10 mouse cellular contexts compared by ENCODE assay signal in the genomic region with DNA sequence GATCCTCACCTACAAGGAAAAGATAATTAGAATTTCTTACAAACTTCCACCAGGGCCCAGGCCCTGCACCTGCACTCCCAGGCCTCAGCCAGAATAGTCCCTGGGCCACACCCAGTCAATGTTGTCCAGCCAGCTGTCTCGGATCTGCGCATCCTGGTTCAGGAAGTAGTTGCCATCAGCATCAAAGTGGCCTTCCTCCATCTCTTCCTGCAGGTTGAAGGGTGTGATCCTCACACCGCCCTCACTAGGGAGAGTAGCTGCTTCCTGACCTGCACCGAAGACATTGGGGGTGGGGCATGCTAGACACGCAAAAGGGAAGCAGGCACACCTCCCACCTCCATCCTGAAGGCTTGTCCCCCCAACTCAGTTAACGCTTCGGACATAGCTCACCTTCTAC. TPM values are rescaled to one million over a fixed set of nuclear protein-coding genes. Genes with fewer than 3 reads are reported as not detected.
DNase-seq lines count a peak whose midpoint lies in the region; ATAC-seq and TF ChIP-seq lines count a peak whose summit lies in the region.
"Had no signal": no experiment of that assay in that cellular context is flagged by ENCODE, and none has a peak within 500 bp of the region (broad histone marks: within the 10 kb centered on the region; RNA-seq: fewer than 3 reads in every experiment).

No protein-coding gene starts in this region.

- peak overlapping the region; percentile 61 for H3K9ac ChIP-seq in limb, embryonic 15.5 days

- no peak for TF ChIP-seq CTCF in thymus, adult 2 months (IDR thresholded peaks at IDR 0.05; ENCODE audit: borderline replicate concordance, control insufficient read depth, extremely low read depth, insufficient read depth, low read length, poor library complexity)

- H3K4me1 ChIP-seq in thymus, adult 2 months (replicated peaks; ENCODE audit: control insufficient read depth, insufficient read depth, low read length), result peaks cover 27% of the 10 kb centered on the region
- H3K4me1 ChIP-seq in limb, embryonic 15.5 days, result peaks cover 25% of the 10 kb centered on the region

- no peak for ATAC-seq in cerebellum, adult (ENCODE audit: insufficient number of reproducible peaks, low FRiP score, low TSS enrichment)
- ATAC-seq in limb, embryonic 15.5 days (ENCODE audit: insufficient number of reproducible peaks, low FRiP score, low TSS enrichment, low read depth), result no peak

- peak; percentile 55 for DNase-seq in cerebellum, adult 9-11 months
- no peak for DNase-seq in thymus, adult 2 months
- DNase-seq in thymus, postnatal 4 days, result no peak
- DNase-seq in testis, postnatal 10 days (ENCODE audit: low spot score), result peak; percentile 45
- no peak for DNase-seq in adipocyte (ENCODE audit: low spot score)
- no peak for DNase-seq in adrenal gland, postnatal 4 days (ENCODE audit: low spot score in 2 of 2)
- DNase-seq: B cell, adult 2 months; right cerebral cortex, postnatal 25 days had no signal

- 68% methylated on average over 7 of the region's 7 CpGs for WGBS in thymus, adult 2 months
- WGBS in limb, embryonic 15.5 days, result 71% methylated on average over 7 of the region's 7 CpGs

- peak overlapping the region; percentile 78 for H3K4me3 ChIP-seq in thymus, adult 2 months (ENCODE audit: control insufficient read depth, insufficient read depth, low read length)
- peak overlapping the region; percentile 81 for H3K4me3 ChIP-seq in limb, embryonic 15.5 days

- H3K9me3 ChIP-seq in limb, embryonic 15.5 days, result no peaks in the 10 kb centered on the region

- peak overlapping the region; percentile 83 for H3K4me2 ChIP-seq in limb, embryonic 15.5 days

- H3K27me3 ChIP-seq in thymus, adult 2 months (ENCODE audit: control insufficient read depth, insufficient read depth, low read length), result no peaks in the 10 kb centered on the region
- no peaks in the 10 kb centered on the region for H3K27me3 ChIP-seq in limb, embryonic 15.5 days

- no peak overlapping the region for H3K27ac ChIP-seq in thymus, adult 2 months (ENCODE audit: control insufficient read depth, insufficient read depth, low read length)
- peak overlapping the region; percentile 94 for H3K27ac ChIP-seq in limb, embryonic 15.5 days

- H3K36me3 ChIP-seq in thymus, adult 2 months (ENCODE audit: control insufficient read depth, insufficient read depth, low read length), result peaks cover 34% of the 10 kb centered on the region
- peaks cover 66% of the 10 kb centered on the region for H3K36me3 ChIP-seq in limb, embryonic 15.5 days

- TF ChIP-seq POLR2A in thymus, adult 2 months (IDR thresholded peaks at IDR 0.05; ENCODE audit: control insufficient read depth, extremely low read depth, insufficient read depth, low read length, poor library complexity), result no peak

RNA-seq across cellular contexts. Expression of a gene that starts 1.2 kb away (rescaled TPM):
- 63.4 and 67.2 TPM in 2 replicates for polyA plus RNA-seq in thymus, adult 2 months (2012; rRNA removed)
- polyA plus RNA-seq in limb, embryonic 15.5 days (2015; fragmentation: Nextera tagmentation; extraction: Ambion mirVana), result 53.6 and 55.1 TPM in 2 replicates
- total RNA-seq in adrenal gland, postnatal 4 days (2021), result 10 to 100 TPM; 77.6 to 84.4 TPM

RNA-seq across cellular contexts. Expression of a gene that starts 13.6 kb away (rescaled TPM):
- polyA plus RNA-seq in thymus, adult 2 months (2012; rRNA removed), result 70.3 and 81.3 TPM in 2 replicates
- 24.6 and 25.5 TPM in 2 replicates for polyA plus RNA-seq in limb, embryonic 15.5 days (2015; fragmentation: Nextera tagmentation; extraction: Ambion mirVana)
- total RNA-seq in adrenal gland, postnatal 4 days (2021), result 10 to 100 TPM; 57.9 to 58.5 TPM

RNA-seq across cellular contexts. Expression of a gene that starts 14.1 kb away (rescaled TPM):
- polyA plus RNA-seq in thymus, adult 2 months (2012; rRNA removed), result 10.7 and 12.3 TPM in 2 replicates
- polyA plus RNA-seq in limb, embryonic 15.5 days (2015; fragmentation: Nextera tagmentation; extraction: Ambion mirVana), result 422 and 1,232 TPM in 2 replicates
- 100 to 1,000 TPM; 268 to 794 TPM for total RNA-seq in adrenal gland, postnatal 4 days (2021)

RNA-seq across cellular contexts. Expression of a gene that starts 38.2 kb away (rescaled TPM):
- polyA plus RNA-seq in thymus, adult 2 months (2012; rRNA removed), result 30.4 and 31.6 TPM in 2 replicates
- polyA plus RNA-seq in limb, embryonic 15.5 days (2015; fragmentation: Nextera tagmentation; extraction: Ambion mirVana), result 37.3 and 38.4 TPM in 2 replicates
- 10 to 100 TPM; 18.3 to 19.3 TPM for total RNA-seq in adrenal gland, postnatal 4 days (2021)

RNA-seq across cellular contexts. Expression of a gene that starts 38.3 kb away (rescaled TPM):
- polyA plus RNA-seq in thymus, adult 2 months (2012; rRNA removed), result 1,045 and 1,102 TPM in 2 replicates
- polyA plus RNA-seq in limb, embryonic 15.5 days (2015; fragmentation: Nextera tagmentation; extraction: Ambion mirVana), result 19.6 and 22.7 TPM in 2 replicates
- 10 to 100 TPM; 12.6 to 14.5 TPM for total RNA-seq in adrenal gland, postnatal 4 days (2021)

Comparison
In these comparisons a context has a peak if more than half of its experiments do, and no peak if none do; other contexts are left out.
1. DNase-seq: peak in cerebellum, adult 9-11 months (single experiment) and testis, postnatal 10 days (single experiment); none in thymus, adult 2 months (single experiment), thymus, postnatal 4 days (single experiment), adipocyte (single experiment) and adrenal gland, postnatal 4 days (0 of 2).
2. RNA of a gene that starts 14.1 kb away (polyA plus RNA-seq): 422 to 1,232 TPM in limb, embryonic 15.5 days; 10.7 to 12.3 TPM in thymus, adult 2 months; every median in the first group is over 10 times any median in the second.